Mouse (Mus musculus) erythroid progenitor cell, adult 5-6 weeks (primary cell): ENCODE results near the gene Myh6. TPM values are rescaled to one million over a fixed set of nuclear protein-coding genes. Genes with fewer than 3 reads are reported as not detected.

Experiments used
- ATAC-seq: replicated peaks from 2 replicates; pipeline ENCODE4 v1.8.0; 2016; ENCODE audit warnings: moderate number of reproducible peaks, mild to moderate bottlenecking, moderate TSS enrichment, inconsistent platforms; ENCODE audit not compliant: poor library complexity, low FRiP score, severe bottlenecking
- total RNA-seq, 2 experiments: library from RNA; stranded (forward) in 1 of 2; stranded (reverse) in 1 of 2; fragments of 150-400 nt in 1 of 2; fragments of 186-747, 209-891 nt in 1 of 2; gene quantifications; 2 replicates each; pipeline versions ENCODE4 v1.2.3 to v1.2.4; 2015 to 2017; ENCODE audit warnings: low replicate concordance in 2 of 2

Gene Myh6
- total RNA-seq, 2 experiments from 2014 or later, result not detected

DNA sequence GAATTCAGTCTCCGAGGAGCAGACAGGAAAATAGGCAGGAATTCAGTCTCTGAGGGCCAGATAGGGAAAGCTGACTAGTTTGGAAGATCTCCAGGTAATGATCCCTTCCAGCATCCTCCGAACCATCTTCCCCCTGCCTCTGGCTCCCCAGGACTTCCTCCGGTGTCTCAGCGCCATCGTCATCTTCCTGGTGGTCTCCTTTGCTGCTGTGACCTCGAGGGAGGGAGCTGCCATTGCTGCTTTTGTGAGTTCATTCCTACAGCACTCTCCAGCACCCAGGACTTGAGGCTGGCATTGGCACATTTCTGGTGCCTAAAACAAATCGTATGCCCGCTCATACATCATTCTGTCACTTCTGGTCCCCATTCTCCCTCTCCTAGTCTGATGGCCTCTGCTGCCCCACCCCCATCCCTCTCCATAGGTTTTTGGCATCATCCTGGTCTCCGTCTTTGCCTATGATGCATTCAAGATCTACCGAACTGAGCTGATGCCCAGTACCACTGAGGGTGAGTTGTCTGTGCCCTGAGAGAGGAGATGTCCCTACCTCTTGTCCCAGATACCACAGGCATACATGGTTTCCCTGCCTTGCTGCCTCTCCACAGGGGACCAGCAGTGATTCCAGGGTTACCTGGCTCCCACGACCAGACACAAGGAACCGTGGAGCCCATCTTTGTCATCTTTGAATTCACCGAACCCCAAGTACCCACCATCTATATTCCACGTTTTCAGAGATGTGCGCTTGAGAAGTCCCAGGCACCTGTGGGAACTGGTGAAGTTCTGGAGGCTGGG, 28.1 kb downstream of the Myh6 start:
- no peak for ATAC-seq

DNA sequence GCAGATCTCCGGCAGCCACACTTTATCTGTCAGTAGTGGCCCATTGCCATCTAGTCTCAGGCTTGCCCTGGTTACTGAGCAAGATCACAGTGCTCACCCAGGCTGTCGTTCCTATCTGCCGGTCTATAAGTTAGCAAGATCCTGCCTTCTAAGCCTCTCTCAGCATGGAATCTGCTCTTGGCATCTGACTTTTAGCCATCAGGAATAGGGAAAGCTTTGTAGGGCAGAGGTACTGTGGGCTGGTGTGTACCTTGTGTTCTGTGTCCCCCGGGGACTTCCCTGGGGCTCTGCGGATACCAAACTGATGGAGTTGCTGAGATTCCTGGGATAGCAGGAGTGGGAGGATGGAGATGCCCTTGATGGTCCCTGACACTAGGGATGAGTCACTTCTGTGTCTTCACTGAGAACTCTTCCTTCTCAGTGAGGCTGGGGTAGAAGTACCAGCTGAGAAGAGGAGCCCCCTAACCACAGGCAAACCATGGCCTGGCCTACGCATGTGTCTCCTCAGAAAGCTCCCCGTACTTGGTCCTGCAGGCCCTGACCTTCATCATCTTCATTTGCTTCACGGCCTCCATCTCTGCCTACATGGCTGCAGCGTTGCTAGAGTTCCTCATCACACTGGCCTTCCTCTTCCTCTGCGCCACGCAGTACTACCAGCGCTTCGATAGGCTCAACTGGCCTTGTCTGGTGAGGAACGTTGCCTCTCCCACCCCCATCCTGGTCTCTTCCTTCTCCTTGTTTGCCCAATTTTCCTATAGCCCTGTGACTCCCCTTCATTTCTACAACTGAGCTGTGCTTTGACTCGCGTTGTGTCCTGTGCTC, 29.2 kb downstream of the Myh6 start:
- no peak for ATAC-seq

DNA sequence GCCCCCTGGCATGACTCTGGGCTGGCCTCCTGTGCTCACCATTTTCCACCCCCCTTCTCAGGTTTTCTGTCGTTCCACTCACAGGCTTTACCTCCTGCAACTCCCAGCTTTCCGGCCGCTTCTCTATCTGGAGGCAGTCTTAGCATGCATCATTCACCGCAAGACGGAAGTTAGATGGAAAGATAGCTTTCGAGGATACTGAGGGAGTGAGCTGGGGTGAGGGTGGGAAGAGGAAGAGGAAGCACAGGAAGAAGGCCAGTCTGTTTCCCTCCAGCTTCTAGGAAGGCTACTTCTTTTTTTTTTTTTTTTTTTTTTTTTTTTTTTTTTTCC, 29.9 kb downstream of the Myh6 start:
- no peak for ATAC-seq

DNA sequence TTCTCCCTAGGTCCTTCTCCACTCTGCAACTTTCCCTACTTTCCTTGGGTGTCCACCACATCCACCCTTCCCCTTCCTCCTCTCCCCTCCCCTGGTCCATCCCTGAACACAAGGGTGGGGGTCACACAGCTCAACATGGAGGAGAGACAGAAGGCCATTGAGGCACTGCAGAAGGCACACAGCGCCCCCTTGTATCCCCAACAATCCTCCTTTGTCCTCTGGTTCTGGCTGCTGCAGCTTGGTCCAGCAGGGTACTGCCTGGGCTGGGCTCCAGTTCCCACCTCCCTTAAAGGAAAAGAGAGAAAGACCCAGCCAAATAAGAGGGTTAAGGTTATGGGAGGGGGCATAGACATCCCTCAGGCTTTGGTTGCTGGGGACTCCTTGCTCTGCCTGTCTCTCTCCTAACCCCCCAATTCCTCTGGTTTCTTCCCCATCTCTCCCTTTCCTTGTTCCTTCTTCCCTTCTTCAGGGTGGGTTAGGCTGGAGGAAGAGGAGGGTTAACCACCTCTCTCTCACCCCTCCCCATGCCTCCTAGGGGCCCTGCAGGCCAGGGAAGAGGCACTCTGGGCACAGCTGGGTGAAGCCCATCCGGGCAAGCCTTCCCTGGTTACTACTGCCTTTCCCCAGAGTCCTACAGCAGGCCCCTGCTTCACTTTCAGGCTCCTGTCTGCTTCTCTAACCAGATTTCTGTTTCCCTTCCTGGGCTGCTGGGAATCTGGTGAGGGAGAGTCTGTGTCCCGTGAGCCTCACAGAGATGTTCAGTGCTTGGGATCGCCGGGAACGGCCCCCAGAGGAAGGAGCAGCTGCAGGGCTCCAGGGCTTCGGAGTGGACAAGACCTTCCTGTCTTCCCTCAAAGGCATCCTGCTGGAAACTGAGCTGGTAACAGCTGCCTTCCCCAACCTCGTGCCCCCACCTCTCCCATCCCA, 30.6 kb downstream of the Myh6 start, which contains the start of gene Cmtm5:
Gene Cmtm5, plus strand, starts transcription at position 358 of the 927 bp plus-strand sequence.
- ATAC-seq, result no peak

DNA sequence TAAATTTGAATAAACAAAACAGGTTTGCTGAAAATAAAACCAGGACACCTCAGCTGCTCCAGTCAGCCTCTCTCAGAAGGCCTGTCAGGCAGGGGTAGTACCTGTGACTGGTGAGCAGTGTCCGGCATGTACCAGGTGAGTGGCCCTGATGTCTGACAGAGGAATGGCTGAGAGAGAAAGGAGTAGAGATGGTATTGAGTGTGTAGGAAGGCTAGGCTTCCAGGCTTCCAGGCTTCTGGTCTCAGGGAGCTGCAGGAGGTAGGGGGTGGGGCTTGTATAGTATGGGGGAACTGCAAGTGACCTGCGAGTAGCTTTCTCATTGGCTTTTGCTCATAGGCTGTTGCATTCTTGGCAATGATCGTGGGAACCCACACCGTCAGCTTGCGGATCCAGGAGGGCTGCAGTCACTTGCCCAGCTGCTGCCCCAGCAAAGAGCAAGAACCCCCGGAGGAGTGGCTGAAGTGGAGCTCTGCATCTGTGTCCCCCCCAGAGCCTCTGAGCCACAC, 34.0 kb downstream of the Myh6 start, which contains the start of gene Il25:
Gene Il25, plus strand, starts transcription at position 51 of the 506 bp plus-strand sequence.
- no peak for ATAC-seq

DNA sequence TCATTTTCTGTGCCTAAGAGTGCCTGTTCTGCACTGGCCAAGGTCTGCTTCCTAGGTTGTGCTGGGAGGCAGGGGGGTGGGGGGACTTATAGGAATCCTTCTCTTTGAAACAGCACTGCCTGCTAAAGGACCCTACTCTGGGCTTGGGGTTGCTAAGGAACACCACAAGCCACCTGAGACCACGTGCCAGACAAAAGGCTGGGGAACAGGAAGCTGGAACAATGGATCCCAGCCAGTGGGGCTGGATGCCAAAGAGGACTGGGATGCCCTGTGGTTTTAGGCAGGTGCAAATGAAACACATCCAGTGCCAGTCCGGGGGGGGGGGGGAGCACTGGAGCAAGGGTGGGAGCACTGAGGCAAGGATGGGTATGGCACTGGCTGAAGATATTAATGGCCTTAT, 36.3 kb downstream of the Myh6 start:
- no peak for ATAC-seq

DNA sequence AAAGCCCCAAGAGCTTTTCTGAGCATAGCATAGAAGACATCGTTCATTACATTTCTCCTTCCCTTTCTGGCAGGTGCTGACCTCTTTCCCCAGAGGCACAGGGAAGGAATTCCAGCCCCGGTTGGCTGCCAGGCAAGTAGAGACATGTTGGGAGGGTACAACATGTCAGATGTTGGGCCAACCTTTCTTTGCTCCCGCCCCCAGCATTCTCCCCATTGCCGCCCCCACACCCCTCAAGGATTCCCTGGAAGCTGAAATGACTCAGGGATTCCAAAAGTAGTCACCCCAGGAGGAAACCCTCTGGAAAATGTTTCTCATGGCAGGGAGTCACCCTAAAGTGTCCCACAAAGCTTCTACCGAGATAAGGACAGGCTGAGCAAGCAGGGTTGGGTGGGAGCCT, 36.9 kb downstream of the Myh6 start:
- ATAC-seq, result no peak

DNA sequence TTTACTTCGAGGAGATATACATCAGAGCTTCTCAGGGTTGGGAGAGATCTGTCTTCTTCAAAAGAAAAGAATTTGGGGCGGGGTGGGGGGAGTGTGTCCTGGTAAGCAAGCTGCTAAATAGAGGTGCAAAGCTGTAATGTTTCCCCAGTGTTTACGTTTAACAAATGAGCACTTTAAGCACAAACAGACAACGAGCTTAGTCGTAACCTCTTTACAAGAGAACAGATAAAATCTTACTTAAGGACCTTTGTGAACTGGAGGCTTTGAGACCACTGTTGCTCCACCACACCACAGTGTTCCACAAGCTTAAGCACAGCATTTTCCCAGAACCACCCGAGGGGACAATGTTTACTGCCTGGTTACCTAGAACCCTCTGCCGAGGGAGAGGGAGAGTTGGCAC, 39.4 kb downstream of the Myh6 start:
- no peak for ATAC-seq

DNA sequence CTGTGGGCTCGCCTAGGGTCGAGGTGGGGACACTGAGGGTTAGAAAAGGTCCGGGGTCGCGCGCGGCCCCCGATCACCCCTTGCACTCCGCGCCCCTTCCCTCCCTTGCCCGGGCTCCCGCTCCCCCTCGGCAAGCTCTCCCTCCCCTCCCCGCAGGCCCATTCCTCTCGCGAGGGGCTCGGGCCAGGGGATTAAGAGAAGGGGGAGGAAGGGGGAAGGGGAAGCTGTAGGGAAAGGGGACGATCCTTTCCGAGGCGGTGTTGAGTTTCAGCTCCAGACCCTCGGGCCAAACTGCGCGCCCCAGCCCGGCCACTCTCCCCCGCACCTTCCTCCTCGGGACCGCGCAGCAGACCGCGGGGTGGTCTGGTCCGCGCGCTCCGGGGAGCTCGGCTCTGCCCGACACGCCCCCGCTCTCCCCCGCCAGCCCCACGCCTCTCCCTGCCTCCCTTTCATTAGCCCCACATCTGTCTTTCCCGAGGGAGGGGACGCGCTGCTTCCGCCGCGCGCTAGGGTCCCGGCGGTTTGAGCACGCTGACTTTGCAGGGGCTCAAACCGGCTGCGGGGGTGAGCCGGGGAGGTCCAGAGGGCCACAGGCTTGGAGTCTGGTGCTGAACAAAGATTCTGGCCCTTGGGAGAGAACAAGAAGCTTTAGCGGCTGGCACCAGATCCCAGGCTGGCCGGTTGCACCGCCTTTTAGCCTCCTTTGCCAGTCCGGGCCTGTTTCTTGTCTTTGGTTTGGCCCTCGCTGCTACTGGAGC, 40.1 kb downstream of the Myh6 start:
- ATAC-seq, result no peak

DNA sequence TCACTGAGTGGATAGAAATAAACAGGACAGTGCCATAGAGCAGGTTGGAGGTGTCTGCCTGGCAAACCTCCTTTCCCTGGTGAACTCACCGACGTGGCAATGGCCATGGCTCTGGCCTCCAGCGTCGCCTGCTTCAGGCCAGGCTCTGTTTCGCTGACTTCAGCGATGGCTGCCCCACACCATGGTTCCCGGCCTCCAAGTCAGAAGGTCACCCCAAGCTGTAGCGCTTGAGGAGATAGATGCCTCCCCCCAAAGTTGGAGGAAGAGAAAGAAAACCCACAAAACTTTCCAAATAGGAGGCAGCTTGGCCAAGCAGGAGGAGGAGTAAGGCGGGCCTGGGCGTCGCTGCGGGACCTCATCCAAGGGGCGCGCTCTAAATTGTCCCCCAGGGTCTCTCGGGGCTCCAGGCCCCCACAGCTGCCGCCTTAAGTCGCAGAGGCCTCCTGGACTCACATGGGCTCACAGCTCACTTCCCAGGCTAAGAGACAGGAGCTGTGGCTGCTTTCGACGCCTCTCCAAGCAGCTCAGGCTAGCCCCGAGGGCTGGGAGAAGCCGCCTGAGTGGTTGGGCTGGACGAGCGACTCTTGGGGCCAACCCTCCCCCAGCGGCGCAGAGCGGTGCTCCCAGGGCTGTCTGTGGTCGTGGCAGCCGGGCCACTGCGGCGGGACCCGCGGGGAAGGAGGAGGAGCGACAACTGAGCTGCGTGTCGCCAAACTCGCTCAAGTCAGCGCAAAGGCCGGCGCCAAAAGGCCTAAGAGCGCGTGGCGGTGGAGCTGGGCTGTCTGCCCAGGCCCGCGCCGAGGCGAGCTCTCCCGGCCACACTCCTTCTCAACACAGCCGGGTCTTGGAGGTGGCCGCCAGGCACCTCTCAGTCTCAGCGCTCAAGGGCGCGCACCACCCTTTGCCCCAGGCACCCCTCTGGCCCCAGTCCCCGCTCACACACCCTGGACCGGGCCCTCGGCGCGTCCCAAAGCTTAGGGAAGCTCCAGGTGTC, 41.1 kb downstream of the Myh6 start, which contains the start of gene Efs:
Gene Efs, minus strand, starts transcription at position 778 of the 994 bp plus-strand sequence.
- no peak for ATAC-seq

DNA sequence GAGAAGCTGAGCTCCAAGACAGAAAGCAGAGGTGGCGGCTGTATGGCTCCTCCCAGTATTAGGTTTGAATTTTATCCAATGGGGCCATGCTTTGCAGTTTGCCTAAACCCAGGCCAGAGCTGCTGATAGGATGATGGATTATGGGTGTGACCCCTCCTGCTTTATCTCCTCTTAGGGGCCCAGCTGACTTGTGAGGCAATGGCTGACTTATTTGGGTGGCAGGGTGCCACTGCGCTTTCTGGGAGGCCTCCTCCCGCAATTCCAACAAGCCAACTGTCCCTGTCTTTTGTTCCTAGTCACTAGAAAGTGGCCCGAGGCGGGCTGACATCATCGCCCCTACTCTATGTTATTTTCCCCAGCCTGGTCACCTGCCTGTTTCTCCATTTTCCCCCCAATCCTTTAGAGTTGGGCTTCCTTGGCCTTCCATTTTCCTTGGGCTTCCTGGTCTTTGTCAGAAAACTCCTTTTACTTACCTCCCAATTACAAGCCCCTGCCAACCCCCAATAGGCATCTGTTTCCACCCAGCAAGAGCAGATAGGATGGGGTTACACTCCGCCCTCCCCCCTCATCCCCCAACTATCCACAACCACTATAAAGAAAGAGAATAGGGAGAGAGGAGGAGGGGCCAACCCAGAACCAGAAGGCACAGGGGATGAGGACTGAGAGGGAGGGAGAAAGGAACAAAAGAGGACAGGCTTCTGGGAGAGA, 41.9 kb downstream of the Myh6 start:
- 0 out of 2 replicates have a peak, but pooled peaks have one; percentile 33 for ATAC-seq

DNA sequence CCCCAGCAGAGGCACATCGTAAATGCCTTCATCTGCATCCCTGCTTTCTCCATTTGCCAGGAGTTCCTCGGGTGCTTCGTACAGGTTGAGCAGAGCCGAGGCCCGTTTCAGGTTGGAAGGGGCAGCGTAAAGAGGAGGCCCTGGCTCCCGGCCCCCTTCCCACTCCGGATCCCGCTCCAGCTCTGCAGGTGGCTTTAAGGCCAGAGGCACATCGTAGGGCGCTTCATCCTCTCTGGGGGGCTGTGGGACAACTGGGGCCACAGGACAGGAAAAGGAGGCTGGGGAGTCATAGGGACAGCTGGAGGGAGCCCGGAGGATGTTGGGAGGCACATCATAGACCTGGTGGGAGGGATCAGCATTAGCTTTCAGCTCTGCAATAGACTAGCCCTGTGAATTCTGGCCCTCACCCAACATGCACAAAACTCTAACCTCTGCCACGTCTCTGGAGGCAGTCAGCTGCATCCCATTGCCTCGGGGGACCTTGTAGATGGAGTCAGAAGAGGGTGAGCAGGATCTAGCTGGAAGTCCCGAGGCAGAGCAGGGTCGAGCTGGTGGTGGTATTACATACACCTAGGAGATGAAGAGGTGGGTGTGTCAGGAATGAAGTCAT, 46.5 kb downstream of the Myh6 start:
- no peak for ATAC-seq

DNA sequence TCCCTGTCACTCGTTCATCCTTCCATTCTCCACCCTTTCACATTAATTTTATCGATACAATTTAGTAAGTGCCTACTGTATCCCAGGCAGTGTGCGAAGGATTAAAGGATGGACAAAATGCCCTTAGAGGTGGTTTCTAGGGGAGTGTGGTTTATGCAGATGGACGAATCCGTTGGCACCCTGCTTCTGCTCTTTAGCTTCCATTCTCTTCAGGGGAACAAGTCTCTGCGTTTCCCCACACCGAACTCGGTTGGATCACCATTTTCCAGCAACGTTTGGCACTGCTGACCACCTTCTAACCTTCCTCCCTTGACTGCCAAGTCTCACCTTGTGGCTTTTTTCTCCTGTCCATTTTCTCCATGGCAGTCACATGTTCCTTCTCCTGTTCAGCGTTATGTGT, 53.4 kb downstream of the Myh6 start:
- no peak for ATAC-seq

DNA sequence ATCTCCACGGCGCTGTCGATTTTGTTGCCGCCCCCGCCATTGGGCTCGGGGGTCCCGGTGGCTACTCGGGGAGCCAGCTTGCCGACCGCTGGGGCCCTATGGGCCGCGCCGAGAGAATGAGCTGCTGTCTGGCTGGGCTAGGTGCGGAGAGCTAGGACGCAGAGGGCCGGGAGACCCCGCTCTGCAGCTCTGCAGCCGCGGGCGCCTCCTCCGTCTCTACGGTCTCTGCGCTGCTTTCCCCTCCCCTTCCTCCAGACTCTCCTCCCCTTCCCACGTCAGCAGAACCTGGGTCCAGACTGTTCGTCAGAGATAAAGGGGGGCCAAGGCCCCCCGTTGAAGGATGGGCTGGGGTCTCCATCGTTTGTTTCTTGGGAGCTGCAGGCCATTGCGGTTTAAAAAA, 53.8 kb downstream of the Myh6 start, which contains the start of gene Slc22a17:
Gene Slc22a17, minus strand, starts transcription at position 247 of the 400 bp plus-strand sequence.
- ATAC-seq, result no peak

DNA sequence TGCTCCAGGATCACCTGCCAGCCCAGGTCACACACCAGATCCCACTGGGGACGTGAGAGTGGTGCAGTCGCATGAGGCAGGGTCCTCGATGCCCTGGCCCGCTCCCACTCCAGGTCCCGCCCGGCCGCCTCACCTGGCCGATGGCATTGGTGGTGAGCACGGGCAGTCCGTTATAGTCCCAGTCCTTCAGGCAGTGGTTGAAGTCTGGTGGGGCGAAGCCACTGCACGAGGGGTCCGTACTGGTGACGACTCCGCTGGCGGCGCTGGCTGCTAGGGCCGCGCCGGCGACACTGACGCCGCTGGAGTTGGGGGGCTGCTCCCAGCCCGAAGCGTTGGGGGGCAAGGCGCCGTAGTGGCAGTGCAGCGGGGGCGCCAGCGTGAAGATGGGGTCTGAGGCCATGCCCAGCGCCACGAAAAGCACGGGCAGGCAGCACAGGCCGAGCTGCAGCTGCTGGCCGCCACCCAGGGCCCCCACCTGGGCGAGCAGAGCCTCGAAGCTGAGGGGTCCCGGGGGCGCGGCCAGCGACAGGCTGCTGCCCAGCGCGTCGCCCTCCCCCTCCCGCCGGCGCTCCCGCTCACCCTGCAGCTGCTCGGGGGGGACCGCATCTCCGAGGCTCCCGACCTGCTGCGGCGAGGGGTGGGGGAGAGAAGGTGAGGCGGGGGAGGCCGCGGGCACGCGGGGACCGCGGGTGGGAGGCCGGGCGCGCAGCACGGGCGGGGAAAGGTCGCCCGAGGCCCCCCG, 54.4 kb downstream of the Myh6 start:
- no peak for ATAC-seq

DNA sequence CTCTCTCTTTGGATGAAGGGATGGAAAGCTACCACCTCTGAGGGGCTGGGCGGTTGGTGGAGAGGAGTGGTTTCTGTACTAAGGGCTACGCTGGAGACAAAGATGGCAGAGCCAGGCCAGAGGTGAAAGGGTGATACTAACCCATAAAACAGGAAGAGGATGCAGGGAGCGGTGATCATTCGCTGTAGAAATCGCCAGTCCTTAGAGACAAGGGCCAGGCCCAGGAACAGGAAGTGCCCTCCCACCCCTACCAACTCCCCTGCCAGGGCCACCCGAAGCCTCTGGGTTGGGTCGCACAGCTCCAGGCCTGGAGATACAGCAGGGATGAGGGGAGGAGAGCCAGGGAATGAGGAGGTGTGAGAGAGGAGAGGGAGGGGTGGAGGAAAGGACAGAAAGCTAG, 58.0 kb downstream of the Myh6 start:
- ATAC-seq, result no peak
